Mouse (Mus musculus) kidney, adult 2 months (tissue): ENCODE measurements around the gene Stn1.

Experiments
- CTCF ChIP-seq: fragments of 200-500 bp; conservative IDR thresholded peaks from 2 replicates; pipeline ENCODE4 v1.5.1; 2011; ENCODE audit warnings: low read depth, mild to moderate bottlenecking, control low read depth, low read length, moderate library complexity, mixed read lengths; ENCODE audit not compliant: insufficient read depth, insufficient read length
- POLR2A ChIP-seq: fragments of 200-500 bp; IDR thresholded peaks from one replicate; pipeline ENCODE4 v1.6.1; 2011; ENCODE audit warnings: low read depth, low read length, control low read depth

GRCm38 (mm10) chr19:47524905-47525304 is 12.4 kb downstream of the Stn1 start:
- TF ChIP-seq POLR2A (no peak), CTCF (no peak)
